Mouse (Mus musculus) kidney, postnatal 0 days (tissue): ENCODE results near the gene Wdr92. TPM values are rescaled to one million over a fixed set of nuclear protein-coding genes. Genes with fewer than 3 reads are reported as not detected.

Experiments
- ATAC-seq: fragments of 200-750 bp; cut with Nextera tagmentation; replicated peaks from 2 replicates; pipeline ENCODE4 v1.8.0; 2017; ENCODE audit warnings: low read depth, moderate number of reproducible peaks, moderate TSS enrichment, moderate library complexity; ENCODE audit not compliant: low FRiP score
- DNase-seq: peaks from one replicate; pipeline ENCODE4 v3.0.0-alpha.2; 2016; ENCODE audit warnings: low spot score
- H3K27ac ChIP-seq: fragments of 300-500 bp; sonication (generic); 2 replicates; pipeline ENCODE4 v1.5.1; 2014; ENCODE audit warnings: mild to moderate bottlenecking
- H3K27me3 ChIP-seq: fragments of 300-500 bp; sonication (generic); 2 replicates; pipeline ENCODE4 v1.6.1; 2014; ENCODE audit warnings: low read length, mixed read lengths; ENCODE audit not compliant: insufficient read depth
- H3K36me3 ChIP-seq: fragments of 300-500 bp; sonication (generic); 2 replicates; pipeline ENCODE4 v1.6.1; 2014; ENCODE audit warnings: low read length, mixed read lengths; ENCODE audit not compliant: insufficient read depth
- H3K4me1 ChIP-seq: fragments of 300-500 bp; sonication (generic); replicated peaks from 2 replicates; pipeline ENCODE4 v1.6.1; 2014; ENCODE audit warnings: antibody characterized with exemption, low read length, mixed read lengths; ENCODE audit not compliant: insufficient read depth
- H3K4me2 ChIP-seq: fragments of 300-500 bp; sonication (generic); 2 replicates; pipeline ENCODE4 v1.6.1; 2014; ENCODE audit warnings: mild to moderate bottlenecking, low read length, moderate library complexity, mixed read lengths
- H3K4me3 ChIP-seq: fragments of 300-500 bp; sonication (generic); replicated peaks from 2 replicates; pipeline ENCODE4 v1.5.1; 2014; ENCODE audit warnings: low read depth, low read length
- H3K9ac ChIP-seq: fragments of 300-500 bp; sonication (generic); 2 replicates; pipeline ENCODE4 v1.6.1; 2014; ENCODE audit warnings: low read depth, low read length
- H3K9me3 ChIP-seq: fragments of 300-500 bp; sonication (generic); replicated peaks from 2 replicates; pipeline ENCODE4 v1.6.1; 2016; ENCODE audit warnings: low read length, inconsistent platforms, mixed read lengths
- CTCF ChIP-seq: IDR thresholded peaks from 2 replicates; pipeline ENCODE4 v1.5.1; 2016; ENCODE audit warnings: antibody characterized with exemption, low read depth, mild to moderate bottlenecking, moderate library complexity
- WGBS: fragments of 180-500 bp; shearing (Covaris S2); extraction: QIAGEN DNeasy Blood & Tissue Kit; methylation state at CpG from one replicate; pipeline ENCODE4 v1.1.7; 2014; 5-methylcytosine and 5-hydroxymethylcytosine counted together
- polyA plus RNA-seq: library from polyadenylated mRNA; unstranded; fragments of >200 nt; fragmentation: Nextera tagmentation; extraction: Ambion mirVana; gene quantifications from 2 replicates; pipeline ENCODE4 v1.2.1, GENCODE M21; 2015

Wdr92 gene
- polyA plus RNA-seq, 1 experiment from 2014 or later: 23.2 TPM

GRCm38 (mm10) chr11:17163956-17164355 is 18.0 kb upstream of the Wdr92 start:
- no peak for TF ChIP-seq CTCF
- no peak for ATAC-seq
- Histone ChIP-seq H3K9me3 (no peaks in the 10 kb centered on the region), H3K9ac (no peak overlapping the region), H3K36me3 (no peaks in the 10 kb centered on the region), H3K4me1 (peaks cover 28% of the 10 kb centered on the region), H3K27ac (no peak overlapping the region), H3K4me3 (no peak overlapping the region), H3K4me2 (no peak overlapping the region), H3K27me3 (no peaks in the 10 kb centered on the region)
- WGBS: 83% methylated on average over 1 of the region's 1 CpGs
- no peak for DNase-seq

GRCm38 (mm10) chr11:17166627-17167026 is 15.3 kb upstream of the Wdr92 start:
- no peak overlapping the region for H3K4me2 ChIP-seq
- no peak for ATAC-seq
- H3K9ac ChIP-seq: no peak overlapping the region
- WGBS: 83% methylated on average over 7 of the region's 7 CpGs
- no peak overlapping the region for H3K4me3 ChIP-seq
- no peaks in the 10 kb centered on the region for H3K36me3 ChIP-seq
- H3K27me3 ChIP-seq: no peaks in the 10 kb centered on the region
- H3K9me3 ChIP-seq: no peaks in the 10 kb centered on the region
- DNase-seq: no peak
- peaks cover 26% of the 10 kb centered on the region for H3K4me1 ChIP-seq
- no peak for TF ChIP-seq CTCF
- H3K27ac ChIP-seq: no peak overlapping the region

DNA sequence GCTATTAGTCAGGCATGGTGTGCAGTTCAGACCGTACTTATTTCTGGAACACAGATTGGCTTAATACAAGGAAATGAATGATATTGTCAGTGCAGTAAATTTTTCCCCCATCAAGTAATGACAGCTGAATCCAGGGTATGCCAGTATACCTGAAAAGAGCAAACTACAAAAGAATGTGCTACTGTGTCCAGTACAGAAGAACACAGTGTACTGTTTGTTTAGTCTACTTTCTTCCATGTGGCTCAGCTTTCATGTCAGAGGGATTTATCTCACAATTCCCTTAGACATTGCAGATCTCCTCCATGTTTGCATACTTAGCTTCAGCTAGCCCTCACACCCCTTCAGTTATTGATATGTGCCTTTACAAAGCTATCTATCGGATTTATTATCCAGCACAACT is 12.6 kb upstream of the Wdr92 start:
- TF ChIP-seq CTCF: no peak
- Histone ChIP-seq H3K27ac (no peak overlapping the region), H3K4me2 (no peak overlapping the region), H3K4me1 (peaks cover 18% of the 10 kb centered on the region), H3K9ac (no peak overlapping the region), H3K27me3 (no peaks in the 10 kb centered on the region), H3K9me3 (no peaks in the 10 kb centered on the region), H3K36me3 (no peaks in the 10 kb centered on the region), H3K4me3 (no peak overlapping the region)
- DNase-seq (no peak), ATAC-seq (no peak)
- WGBS: 71% methylated on average over 2 of the region's 2 CpGs

DNA sequence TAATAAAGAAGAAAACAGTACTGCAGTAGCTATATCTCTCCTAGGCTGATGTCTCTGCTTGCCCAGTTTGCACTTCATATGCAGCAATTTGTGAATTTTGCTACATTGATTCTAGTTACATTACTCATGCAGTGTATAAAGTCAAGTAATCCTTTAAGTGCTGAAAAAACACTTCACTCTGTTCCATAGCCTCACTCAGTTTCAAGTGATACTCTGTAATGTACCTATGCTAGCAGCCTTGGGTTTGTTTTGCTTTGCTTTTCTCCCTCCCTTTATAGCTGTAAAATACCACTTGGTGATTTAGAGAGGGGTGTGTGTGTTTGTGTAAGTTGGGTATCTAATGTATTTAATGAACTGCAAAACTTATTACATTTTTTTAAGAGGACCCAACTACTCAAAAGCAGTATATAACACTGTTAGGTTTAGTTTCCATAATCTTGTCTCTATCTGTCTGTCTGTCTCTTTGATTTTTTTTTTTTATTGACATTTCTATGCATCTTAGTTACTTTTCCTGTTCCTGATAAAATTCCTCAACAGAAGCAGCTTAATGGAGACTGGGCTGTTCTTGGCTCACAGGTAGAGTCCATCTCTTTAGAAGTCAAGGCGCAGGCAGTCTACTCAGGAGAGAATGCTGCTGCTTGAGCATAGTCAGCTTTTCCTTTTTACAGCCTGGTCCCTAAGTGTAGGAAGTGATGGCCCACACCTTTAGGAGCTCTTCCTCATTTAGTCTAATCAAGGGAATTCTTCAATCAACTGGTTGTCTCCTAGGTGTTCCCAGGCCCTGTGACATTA is 10.8 kb upstream of the Wdr92 start:
- no peaks in the 10 kb centered on the region for H3K36me3 ChIP-seq
- WGBS: 91% methylated on average over 1 of the region's 1 CpGs
- H3K27me3 ChIP-seq: no peaks in the 10 kb centered on the region
- no peak overlapping the region for H3K4me3 ChIP-seq
- H3K4me2 ChIP-seq: no peak overlapping the region
- H3K27ac ChIP-seq: no peak overlapping the region
- DNase-seq (no peak), ATAC-seq (no peak)
- no peak overlapping the region for H3K9ac ChIP-seq
- H3K4me1 ChIP-seq: peaks cover 13% of the 10 kb centered on the region
- no peak for TF ChIP-seq CTCF
- no peaks in the 10 kb centered on the region for H3K9me3 ChIP-seq

DNA sequence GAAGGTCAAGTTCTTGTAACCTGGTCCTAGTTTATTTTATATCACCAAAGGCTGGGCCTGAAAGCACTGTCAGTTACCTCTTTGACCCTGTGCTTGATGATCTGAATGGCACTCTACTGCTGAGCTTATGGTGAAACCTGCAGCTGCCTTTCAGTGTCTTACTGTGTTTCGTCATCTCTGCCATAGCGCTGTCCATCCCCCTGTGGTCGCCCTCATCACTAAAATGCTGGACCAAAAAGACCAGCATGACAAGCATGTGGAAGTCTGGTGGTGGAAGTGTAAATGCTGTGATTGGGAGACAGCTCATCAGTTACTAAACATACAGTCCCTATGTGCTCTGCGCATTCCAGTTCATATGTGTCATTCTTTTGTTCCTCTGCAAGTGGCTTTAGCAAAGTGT is 9.6 kb upstream of the Wdr92 start:
- 93% methylated on average over 4 of the region's 4 CpGs for WGBS
- Histone ChIP-seq H3K9ac (no peak overlapping the region), H3K4me3 (no peak overlapping the region), H3K36me3 (no peaks in the 10 kb centered on the region), H3K9me3 (no peaks in the 10 kb centered on the region), H3K4me2 (no peak overlapping the region), H3K4me1 (peaks cover 3% of the 10 kb centered on the region), H3K27me3 (no peaks in the 10 kb centered on the region), H3K27ac (no peak overlapping the region)
- no peak for TF ChIP-seq CTCF
- no peak for DNase-seq
- ATAC-seq: no peak

- 100% methylated on average over 1 of the region's 1 CpGs for WGBS
- H3K4me2 ChIP-seq: no peak overlapping the region
- H3K4me1 ChIP-seq: no peaks in the 10 kb centered on the region
- TF ChIP-seq CTCF: no peak
- H3K36me3 ChIP-seq: no peaks in the 10 kb centered on the region
- no peaks in the 10 kb centered on the region for H3K27me3 ChIP-seq
- DNase-seq: no peak
- H3K9ac ChIP-seq: no peak overlapping the region
- H3K27ac ChIP-seq: no peak overlapping the region
- no peaks in the 10 kb centered on the region for H3K9me3 ChIP-seq
- no peak overlapping the region for H3K4me3 ChIP-seq
- ATAC-seq: no peak
These were observed 5.3 kb upstream of the Wdr92 start for GRCm38 (mm10) chr11:17176638-17177037.

- no peaks in the 10 kb centered on the region for H3K4me1 ChIP-seq
- no peak overlapping the region for H3K27ac ChIP-seq
- no peaks in the 10 kb centered on the region for H3K36me3 ChIP-seq
- H3K4me3 ChIP-seq: no peak overlapping the region
- no peak for DNase-seq
- H3K9me3 ChIP-seq: no peaks in the 10 kb centered on the region
- TF ChIP-seq CTCF: no peak
- no peak overlapping the region for H3K9ac ChIP-seq
- H3K27me3 ChIP-seq: no peaks in the 10 kb centered on the region
- H3K4me2 ChIP-seq: no peak overlapping the region
- no peak for ATAC-seq
- 75% methylated on average over 3 of the region's 3 CpGs for WGBS
These were observed 1.2 kb upstream of the Wdr92 start for GRCm38 (mm10) chr11:17180753-17181152.
